Mouse (Mus musculus): ENCODE results near the gene Klhl30.

DNA sequence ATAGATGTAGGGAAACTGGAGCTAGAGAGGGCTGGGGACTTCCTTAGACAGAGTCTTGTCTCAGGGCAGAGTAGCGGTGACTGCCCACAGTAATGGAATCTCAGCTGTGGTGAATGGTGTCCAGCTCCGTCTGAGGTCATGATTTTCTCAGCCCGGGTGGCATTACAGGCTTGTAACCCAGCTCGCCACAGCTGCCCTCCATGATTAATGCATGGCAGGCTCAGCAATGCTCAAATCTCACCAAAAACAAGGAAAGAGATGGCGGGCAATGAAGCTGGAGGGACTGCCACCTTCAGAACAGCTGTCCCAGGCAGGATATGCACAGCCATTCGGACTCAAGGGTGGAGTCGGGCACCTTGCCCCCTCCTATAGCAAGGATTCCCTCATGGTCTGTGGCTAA lies 13.5 kb upstream of the Klhl30 start:
- TF ChIP-seq CTCF (IDR thresholded peaks at IDR 0.05; ENCODE audit: borderline replicate concordance, extremely low read depth, insufficient read depth, insufficient read length) (no peak), POLR2A (IDR thresholded peaks at IDR 0.05; ENCODE audit: borderline replicate concordance, extremely low read depth, insufficient read depth, insufficient read length, poor library complexity, severe bottlenecking) (no peak)
